Mouse (Mus musculus) hindbrain, embryonic 10.5 days (tissue): ENCODE measurements around the gene Cntn5. TPM values are rescaled to one million over a fixed set of nuclear protein-coding genes. Genes with fewer than 3 reads are reported as not detected.

Experiments used
- DNase-seq: peaks from one replicate; pipeline ENCODE4 v3.0.0-alpha.2; 2017; ENCODE audit warnings: low spot score
- H3K27ac ChIP-seq: fragments of 300-500 bp; sonication (generic); 2 replicates; pipeline ENCODE4 v1.5.1; 2016; ENCODE audit warnings: mild to moderate bottlenecking, moderate library complexity
- H3K27me3 ChIP-seq: fragments of 300-500 bp; sonication (generic); 2 replicates; pipeline ENCODE4 v1.6.1; 2016; ENCODE audit warnings: mild to moderate bottlenecking; ENCODE audit not compliant: poor library complexity, insufficient read depth, severe bottlenecking
- H3K36me3 ChIP-seq: fragments of 300-500 bp; sonication (generic); 2 replicates; pipeline ENCODE4 v1.6.1; 2016; ENCODE audit warnings: mild to moderate bottlenecking, moderate library complexity
- H3K4me1 ChIP-seq: fragments of 300-500 bp; sonication (generic); replicated peaks from 2 replicates; pipeline ENCODE4 v1.6.1; 2016; ENCODE audit warnings: mild to moderate bottlenecking
- H3K4me3 ChIP-seq: fragments of 300-500 bp; sonication (generic); 2 replicates; pipeline ENCODE4 v1.5.1; 2016; ENCODE audit warnings: mild to moderate bottlenecking, moderate library complexity
- H3K9me3 ChIP-seq: fragments of 300-500 bp; sonication (generic); 2 replicates; pipeline ENCODE4 v1.6.1; 2016; ENCODE audit warnings: mild to moderate bottlenecking, moderate library complexity
- WGBS: fragments of 180-500 bp; shearing (Covaris S2); methylation state at CpG from one replicate; pipeline ENCODE4 v1.1.7; 2016; 5-methylcytosine and 5-hydroxymethylcytosine counted together
- polyA plus RNA-seq: library from polyadenylated mRNA; unstranded; fragments of >200 nt; fragmentation: Nextera tagmentation; extraction: Ambion mirVana; gene quantifications from 2 replicates; pipeline ENCODE4 v1.2.1, GENCODE M21; 2016

Cntn5 gene
- polyA plus RNA-seq, 1 experiment from 2014 or later, result 2.4 TPM

GRCm38 (mm10) chr9:10072860-10073259 is 831.7 kb downstream of the Cntn5 start:
- no peak overlapping the region for H3K4me3 ChIP-seq
- H3K4me1 ChIP-seq, result no peaks in the 10 kb centered on the region
- H3K27ac ChIP-seq, result no peak overlapping the region
- no peaks in the 10 kb centered on the region for H3K36me3 ChIP-seq
- 77% methylated on average over 5 of the region's 5 CpGs for WGBS
- H3K9me3 ChIP-seq, result no peaks in the 10 kb centered on the region
- no peaks in the 10 kb centered on the region for H3K27me3 ChIP-seq
- no peak for DNase-seq

- no peaks in the 10 kb centered on the region for H3K36me3 ChIP-seq
These were observed 833.3 kb downstream of the Cntn5 start for GRCm38 (mm10) chr9:10071271-10071670.

GRCm38 (mm10) chr9:10044969-10045789 is 859.4 kb downstream of the Cntn5 start:
- Histone ChIP-seq H3K36me3 (no peaks in the 10 kb centered on the region), H3K9me3 (no peaks in the 10 kb centered on the region), H3K27ac (no peak overlapping the region), H3K4me1 (no peaks in the 10 kb centered on the region), H3K27me3 (no peaks in the 10 kb centered on the region), H3K4me3 (no peak overlapping the region)
- 78% methylated on average over 4 of the region's 4 CpGs for WGBS
- no peak for DNase-seq

More at GRCm38 (mm10) chr9:10071271-10071670, 833.3 kb downstream of the Cntn5 start:
- Histone ChIP-seq H3K27me3 (no peaks in the 10 kb centered on the region), H3K4me3 (no peak overlapping the region), H3K9me3 (no peaks in the 10 kb centered on the region), H3K27ac (no peak overlapping the region), H3K4me1 (no peaks in the 10 kb centered on the region)
- DNase-seq, result no peak
- WGBS, result 83% methylated on average over 2 of the region's 2 CpGs

- H3K4me3 ChIP-seq, result no peak overlapping the region
- WGBS, result 79% methylated on average over 3 of the region's 3 CpGs
- no peak for DNase-seq
- H3K9me3 ChIP-seq, result no peaks in the 10 kb centered on the region
- H3K4me1 ChIP-seq, result no peaks in the 10 kb centered on the region
- H3K27ac ChIP-seq, result no peak overlapping the region
- H3K27me3 ChIP-seq, result no peaks in the 10 kb centered on the region
- no peaks in the 10 kb centered on the region for H3K36me3 ChIP-seq
These were observed 861.6 kb downstream of the Cntn5 start for GRCm38 (mm10) chr9:10043001-10043400.

GRCm38 (mm10) chr9:10015129-10015528 is 889.4 kb downstream of the Cntn5 start:
- Histone ChIP-seq H3K27me3 (no peaks in the 10 kb centered on the region), H3K9me3 (no peaks in the 10 kb centered on the region), H3K4me3 (no peak overlapping the region), H3K27ac (no peak overlapping the region), H3K4me1 (no peaks in the 10 kb centered on the region), H3K36me3 (no peaks in the 10 kb centered on the region)
- no peak for DNase-seq
- 82% methylated on average over 3 of the region's 3 CpGs for WGBS

- WGBS, result 87% methylated on average over 8 of the region's 8 CpGs
- DNase-seq, result no peak
- H3K4me1 ChIP-seq, result no peaks in the 10 kb centered on the region
- no peaks in the 10 kb centered on the region for H3K27me3 ChIP-seq
- H3K36me3 ChIP-seq, result no peaks in the 10 kb centered on the region
- H3K9me3 ChIP-seq, result no peaks in the 10 kb centered on the region
- H3K4me3 ChIP-seq, result no peak overlapping the region
- no peak overlapping the region for H3K27ac ChIP-seq
These were observed 920.5 kb downstream of the Cntn5 start for GRCm38 (mm10) chr9:9984028-9984427.

- no peaks in the 10 kb centered on the region for H3K4me1 ChIP-seq
- H3K27ac ChIP-seq, result no peak overlapping the region
- DNase-seq, result no peak
- H3K36me3 ChIP-seq, result no peaks in the 10 kb centered on the region
- H3K27me3 ChIP-seq, result no peaks in the 10 kb centered on the region
- H3K4me3 ChIP-seq, result no peak overlapping the region
- WGBS, result 78% methylated on average over 2 of the region's 2 CpGs
- no peaks in the 10 kb centered on the region for H3K9me3 ChIP-seq
These were observed 921.4 kb downstream of the Cntn5 start for GRCm38 (mm10) chr9:9983220-9983619.

- DNase-seq, result no peak
- WGBS, result 91% methylated on average over 4 of the region's 4 CpGs
- Histone ChIP-seq H3K36me3 (no peaks in the 10 kb centered on the region), H3K9me3 (no peaks in the 10 kb centered on the region), H3K27ac (no peak overlapping the region), H3K4me3 (no peak overlapping the region), H3K4me1 (no peaks in the 10 kb centered on the region), H3K27me3 (no peaks in the 10 kb centered on the region)
These were observed 939.2 kb downstream of the Cntn5 start for GRCm38 (mm10) chr9:9965370-9965769.

GRCm38 (mm10) chr9:9960610-9961172 is 943.9 kb downstream of the Cntn5 start:
- Histone ChIP-seq H3K27me3 (no peaks in the 10 kb centered on the region), H3K27ac (no peak overlapping the region), H3K36me3 (no peaks in the 10 kb centered on the region), H3K4me3 (no peak overlapping the region), H3K9me3 (no peaks in the 10 kb centered on the region), H3K4me1 (no peaks in the 10 kb centered on the region)
- DNase-seq, result no peak

- H3K9me3 ChIP-seq, result no peaks in the 10 kb centered on the region
- no peaks in the 10 kb centered on the region for H3K36me3 ChIP-seq
- H3K27ac ChIP-seq, result no peak overlapping the region
- H3K27me3 ChIP-seq, result no peaks in the 10 kb centered on the region
- H3K4me3 ChIP-seq, result no peak overlapping the region
- no peak for DNase-seq
- WGBS, result 79% methylated on average over 3 of the region's 3 CpGs
- no peaks in the 10 kb centered on the region for H3K4me1 ChIP-seq
These were observed 955.2 kb downstream of the Cntn5 start for GRCm38 (mm10) chr9:9949346-9949745.

- Histone ChIP-seq H3K27ac (no peak overlapping the region), H3K4me3 (no peak overlapping the region), H3K9me3 (no peaks in the 10 kb centered on the region), H3K27me3 (no peaks in the 10 kb centered on the region), H3K4me1 (no peaks in the 10 kb centered on the region), H3K36me3 (no peaks in the 10 kb centered on the region)
- DNase-seq, result no peak
- 88% methylated on average over 1 of the region's 1 CpGs for WGBS
These were observed 959.7 kb downstream of the Cntn5 start for GRCm38 (mm10) chr9:9944872-9945271.

- H3K9me3 ChIP-seq, result no peaks in the 10 kb centered on the region
- no peak for DNase-seq
- 94% methylated on average over 1 of the region's 1 CpGs for WGBS
- no peaks in the 10 kb centered on the region for H3K4me1 ChIP-seq
- H3K4me3 ChIP-seq, result no peak overlapping the region
- H3K36me3 ChIP-seq, result no peaks in the 10 kb centered on the region
- no peak overlapping the region for H3K27ac ChIP-seq
- H3K27me3 ChIP-seq, result no peaks in the 10 kb centered on the region
These were observed 966.8 kb downstream of the Cntn5 start for GRCm38 (mm10) chr9:9937444-9938436.

GRCm38 (mm10) chr9:9920580-9920979 is 984.0 kb downstream of the Cntn5 start:
- no peak overlapping the region for H3K4me3 ChIP-seq
- H3K4me1 ChIP-seq, result no peaks in the 10 kb centered on the region
- H3K9me3 ChIP-seq, result peaks cover 16% of the 10 kb centered on the region
- H3K36me3 ChIP-seq, result no peaks in the 10 kb centered on the region
- H3K27me3 ChIP-seq, result no peaks in the 10 kb centered on the region
- WGBS, result 82% methylated on average over 3 of the region's 3 CpGs
- H3K27ac ChIP-seq, result no peak overlapping the region
- no peak for DNase-seq
